Mouse (Mus musculus): ENCODE data around the gene Slc30a1. TPM values are rescaled to one million over a fixed set of nuclear protein-coding genes. Genes with fewer than 3 reads are reported as not detected.

Slc30a1 gene
- total and polyA plus RNA-seq, 2 experiments = 11.3 to 22.6 TPM

- peak overlapping the region; percentile 75 for H3K4me3 ChIP-seq (ENCODE audit: insufficient read depth, low read depth, low read length)
- peak overlapping the region; percentile 86 for H3K9ac ChIP-seq (ENCODE audit: low read depth, low read length)
- H3K36me3 ChIP-seq (ENCODE audit: control insufficient read depth, insufficient read depth, low read length) = no peaks in the 10 kb centered on the region
- WGBS = 20% methylated on average over 3 of the region's 3 CpGs
- H3K27me3 ChIP-seq (ENCODE audit: control insufficient read depth, insufficient read depth, low read length) = no peaks in the 10 kb centered on the region
- TF ChIP-seq POLR2A (IDR thresholded peaks at IDR 0.05; ENCODE audit: extremely low read depth, insufficient read depth, low read length) (no peak), CTCF (IDR thresholded peaks at IDR 0.05; ENCODE audit: low read depth, low read length) (no peak)
- H3K4me1 ChIP-seq (ENCODE audit: control insufficient read depth, insufficient read depth, low read length) = peaks cover 26% of the 10 kb centered on the region
- H3K27ac ChIP-seq (replicated peaks; ENCODE audit: insufficient read depth, low read depth, low read length) = peak overlapping the region; percentile 97
- peaks cover 6% of the 10 kb centered on the region; the same call in 1 of the 2 replicates for H3K79me2 ChIP-seq (ENCODE audit: control insufficient read depth, insufficient read depth, low read length)
- DNase-seq (ENCODE audit: extremely low read depth, low read depth, low spot score) = peak; percentile 81
Observed at GRCm38 (mm10) chr1:191956261-191956660, 49.7 kb downstream of the Slc30a1 start.

GRCm38 (mm10) chr1:191956871-191957270 is 50.3 kb downstream of the Slc30a1 start:
- Histone ChIP-seq H3K4me3 (ENCODE audit: insufficient read depth, low read depth, low read length) (peak overlapping the region; percentile 75), H3K27me3 (ENCODE audit: control insufficient read depth, insufficient read depth, low read length) (no peaks in the 10 kb centered on the region), H3K79me2 (ENCODE audit: control insufficient read depth, insufficient read depth, low read length) (peaks cover 6% of the 10 kb centered on the region; the same call in 1 of the 2 replicates), H3K36me3 (ENCODE audit: control insufficient read depth, insufficient read depth, low read length) (no peaks in the 10 kb centered on the region), H3K4me1 (ENCODE audit: control insufficient read depth, insufficient read depth, low read length) (peaks cover 26% of the 10 kb centered on the region), H3K27ac (replicated peaks; ENCODE audit: insufficient read depth, low read depth, low read length) (peak overlapping the region; percentile 97), H3K9ac (ENCODE audit: low read depth, low read length) (peak overlapping the region; percentile 86)
- WGBS = 19% methylated on average over 2 of the region's 2 CpGs
- TF ChIP-seq POLR2A (IDR thresholded peaks at IDR 0.05; ENCODE audit: extremely low read depth, insufficient read depth, low read length) (peak; percentile 60; the same call in 1 of the 2 replicates), CTCF (IDR thresholded peaks at IDR 0.05; ENCODE audit: low read depth, low read length) (no peak)
- DNase-seq (ENCODE audit: extremely low read depth, low read depth, low spot score) = peak; percentile 100

- TF ChIP-seq POLR2A (IDR thresholded peaks at IDR 0.05; ENCODE audit: extremely low read depth, insufficient read depth, low read length) (no peak), CTCF (IDR thresholded peaks at IDR 0.05; ENCODE audit: low read depth, low read length) (no peak)
- no peaks in the 10 kb centered on the region for H3K36me3 ChIP-seq (ENCODE audit: control insufficient read depth, insufficient read depth, low read length)
- H3K9ac ChIP-seq (ENCODE audit: low read depth, low read length) = no peak overlapping the region
- H3K4me3 ChIP-seq (ENCODE audit: insufficient read depth, low read depth, low read length) = no peak overlapping the region
- peak; percentile 93 for DNase-seq (ENCODE audit: extremely low read depth, low read depth, low spot score)
- H3K27ac ChIP-seq (replicated peaks; ENCODE audit: insufficient read depth, low read depth, low read length) = peak overlapping the region; percentile 97
- no peaks in the 10 kb centered on the region for H3K27me3 ChIP-seq (ENCODE audit: control insufficient read depth, insufficient read depth, low read length)
- H3K79me2 ChIP-seq (ENCODE audit: control insufficient read depth, insufficient read depth, low read length) = peaks cover 6% of the 10 kb centered on the region; the same call in 1 of the 2 replicates
- 9% methylated on average over 3 of the region's 3 CpGs for WGBS
- peaks cover 26% of the 10 kb centered on the region for H3K4me1 ChIP-seq (ENCODE audit: control insufficient read depth, insufficient read depth, low read length)
Observed at GRCm38 (mm10) chr1:191957321-191957720, 50.8 kb downstream of the Slc30a1 start.

GRCm38 (mm10) chr1:191960946-191961345 is 54.4 kb downstream of the Slc30a1 start:
- no peak for DNase-seq (ENCODE audit: extremely low read depth, low read depth, low spot score)
- H3K79me2 ChIP-seq (ENCODE audit: control insufficient read depth, insufficient read depth, low read length) = peaks cover 3% of the 10 kb centered on the region; the same call in 1 of the 2 replicates
- H3K9ac ChIP-seq (ENCODE audit: low read depth, low read length) = no peak overlapping the region
- no peak overlapping the region for H3K27ac ChIP-seq (replicated peaks; ENCODE audit: insufficient read depth, low read depth, low read length)
- TF ChIP-seq CTCF (IDR thresholded peaks at IDR 0.05; ENCODE audit: low read depth, low read length) (no peak), POLR2A (IDR thresholded peaks at IDR 0.05; ENCODE audit: extremely low read depth, insufficient read depth, low read length) (no peak)
- H3K4me1 ChIP-seq (ENCODE audit: control insufficient read depth, insufficient read depth, low read length) = peaks cover 24% of the 10 kb centered on the region
- H3K36me3 ChIP-seq (ENCODE audit: control insufficient read depth, insufficient read depth, low read length) = no peaks in the 10 kb centered on the region
- H3K27me3 ChIP-seq (ENCODE audit: control insufficient read depth, insufficient read depth, low read length) = no peaks in the 10 kb centered on the region
- WGBS = 78% methylated on average over 2 of the region's 2 CpGs
- H3K4me3 ChIP-seq (ENCODE audit: insufficient read depth, low read depth, low read length) = no peak overlapping the region

Other genes with a start within 250 kb of the Slc30a1 start
- 71.2 and 82.1 TPM in 2 replicates for gene Lpgat1, start 188.9 kb upstream of the Slc30a1 start, total RNA-seq (2014; rRNA removed)
- 19.8 and 27.9 TPM in 2 replicates for gene Lpgat1, start 188.9 kb upstream of the Slc30a1 start, polyA plus RNA-seq (2012; rRNA removed)
- 0.46 and 2.8 TPM in 2 replicates for gene Nek2, start 85.3 kb upstream of the Slc30a1 start, total RNA-seq (2014; rRNA removed)
- 0.28 and 0.45 TPM in 2 replicates for gene Nek2, start 85.3 kb upstream of the Slc30a1 start, polyA plus RNA-seq (2012; rRNA removed)
- 0.46 and 0.54 TPM in 2 replicates for gene Rd3, start 70.6 kb downstream of the Slc30a1 start, total RNA-seq (2014; rRNA removed)
- 1.2 and 1.6 TPM in 2 replicates for gene Rd3, start 70.6 kb downstream of the Slc30a1 start, polyA plus RNA-seq (2012; rRNA removed)
- 7.3 and 7.5 TPM in 2 replicates for gene Traf5, start 185.8 kb downstream of the Slc30a1 start, total RNA-seq (2014; rRNA removed)
- 3.3 and 3.5 TPM in 2 replicates for gene Traf5, start 185.8 kb downstream of the Slc30a1 start, polyA plus RNA-seq (2012; rRNA removed)
- gene Rcor3, start 231.3 kb downstream of the Slc30a1 start, total RNA-seq (2014; rRNA removed) = 10.9 and 11.5 TPM in 2 replicates
- gene Rcor3, start 231.3 kb downstream of the Slc30a1 start, polyA plus RNA-seq (2012; rRNA removed) = 10.5 and 13.7 TPM in 2 replicates